Mouse (Mus musculus) heart, postnatal 0 days (tissue): ENCODE results near the gene Creb3. TPM values are rescaled to one million over a fixed set of nuclear protein-coding genes. Genes with fewer than 3 reads are reported as not detected.
A peak's percentile ranks its signal among the peaks of the same experiment; 100 is the strongest.
"Not testable (repeated sequence)": the region's sequence is repeated elsewhere in the genome, so short reads cannot be mapped to it uniquely, and the experiment has no call there.

Experiments used
- ATAC-seq: fragments of 200-750 bp; cut with Nextera tagmentation; 2 replicates; pipeline ENCODE4 v1.8.0; 2017; ENCODE audit warnings: low read depth, moderate number of reproducible peaks, moderate library complexity; ENCODE audit not compliant: insufficient read depth
- DNase-seq: peaks from one replicate; pipeline ENCODE4 v3.0.0-alpha.2; 2016; ENCODE audit warnings: low spot score
- H3K27ac ChIP-seq: fragments of 300-500 bp; sonication (generic); 2 replicates; pipeline ENCODE4 v1.5.1; 2014; ENCODE audit warnings: low read depth, mild to moderate bottlenecking
- H3K27me3 ChIP-seq: fragments of 300-500 bp; sonication (generic); 2 replicates; pipeline ENCODE4 v1.6.1; 2014; ENCODE audit warnings: low read length, mixed read lengths; ENCODE audit not compliant: control insufficient read depth, insufficient read depth
- H3K36me3 ChIP-seq: fragments of 300-500 bp; sonication (generic); replicated peaks from 2 replicates; pipeline ENCODE4 v1.6.1; 2014; ENCODE audit warnings: low read length, mixed read lengths; ENCODE audit not compliant: control insufficient read depth, insufficient read depth
- H3K4me1 ChIP-seq: fragments of 300-500 bp; sonication (generic); 2 replicates; pipeline ENCODE4 v1.6.1; 2014; ENCODE audit warnings: antibody characterized with exemption; ENCODE audit not compliant: control insufficient read depth, insufficient read depth
- H3K4me2 ChIP-seq: fragments of 300-500 bp; sonication (generic); 2 replicates; pipeline ENCODE4 v1.6.1; 2014; ENCODE audit warnings: low read depth, mild to moderate bottlenecking, low read length, moderate library complexity
- H3K4me3 ChIP-seq: fragments of 300-500 bp; sonication (generic); 2 replicates; pipeline ENCODE4 v1.5.1; 2014; ENCODE audit warnings: low read depth, low read length
- H3K9ac ChIP-seq: fragments of 300-500 bp; sonication (generic); replicated peaks from 2 replicates; pipeline ENCODE4 v1.6.1; 2014; ENCODE audit warnings: low read depth, low read length, mixed read lengths
- H3K9me3 ChIP-seq: fragments of 300-500 bp; sonication (generic); replicated peaks from 2 replicates; pipeline ENCODE4 v1.6.1; 2016; ENCODE audit warnings: low read length; ENCODE audit not compliant: control insufficient read depth
- CTCF ChIP-seq: IDR thresholded peaks from 2 replicates; pipeline ENCODE4 v1.5.1; 2016; ENCODE audit warnings: antibody characterized with exemption, control low read depth, low read depth
- EP300 ChIP-seq: IDR thresholded peaks from 2 replicates; pipeline ENCODE4 v1.6.1; 2016; ENCODE audit warnings: antibody characterized with exemption, low read depth
- WGBS: fragments of 180-500 bp; shearing (Covaris S2); extraction: QIAGEN DNeasy Blood & Tissue Kit; methylation state at CpG from one replicate; pipeline ENCODE4 v1.1.7; 2014; 5-methylcytosine and 5-hydroxymethylcytosine counted together
- polyA plus RNA-seq: library from polyadenylated mRNA; unstranded; fragments of >200 nt; fragmentation: Nextera tagmentation; extraction: Ambion mirVana; gene quantifications from 2 replicates; pipeline ENCODE4 v1.2.1, GENCODE M21; 2015
- total RNA-seq: library from RNA; depleted of rRNA; stranded (reverse); fragments of >200 nt; gene quantifications from 2 replicates; pipeline ENCODE4 v1.2.3, GENCODE M21; 2014; ENCODE audit warnings: low replicate concordance

Gene Creb3
- total and polyA plus RNA-seq, 2 experiments from 2014 or later = 46.3 to 49.1 TPM

GRCm38 (mm10) chr4:43549055-43549454 is 13.1 kb upstream of the Creb3 start:
- Histone ChIP-seq H3K36me3 (peaks cover 100% of the 10 kb centered on the region), H3K4me1 (no peaks in the 10 kb centered on the region), H3K27ac (no peak overlapping the region), H3K4me3 (no peak overlapping the region), H3K9ac (no peak overlapping the region), H3K27me3 (no peaks in the 10 kb centered on the region), H3K9me3 (no peaks in the 10 kb centered on the region), H3K4me2 (no peak overlapping the region)
- ATAC-seq = no peak
- TF ChIP-seq CTCF (no peak), EP300 (no peak)
- no peak for DNase-seq
- 86% methylated on average over 12 of the region's 12 CpGs for WGBS

GRCm38 (mm10) chr4:43551854-43552253 is 10.3 kb upstream of the Creb3 start:
- not testable (repeated sequence) for H3K27me3 ChIP-seq, H3K4me1 ChIP-seq, H3K27ac ChIP-seq, H3K4me3 ChIP-seq, ATAC-seq, H3K9ac ChIP-seq, DNase-seq, H3K9me3 ChIP-seq, H3K4me2 ChIP-seq
- 75% methylated on average over 6 of the region's 6 CpGs for WGBS
- H3K36me3 ChIP-seq = peaks cover 100% of the 10 kb centered on the region

GRCm38 (mm10) chr4:43552437-43552836 is 9.7 kb upstream of the Creb3 start:
- Histone ChIP-seq H3K9ac (no peak overlapping the region), H3K27me3 (no peaks in the 10 kb centered on the region), H3K36me3 (peaks cover 98% of the 10 kb centered on the region), H3K27ac (no peak overlapping the region), H3K4me2 (no peak overlapping the region), H3K9me3 (no peaks in the 10 kb centered on the region), H3K4me3 (no peak overlapping the region), H3K4me1 (peaks cover 8% of the 10 kb centered on the region)
- TF ChIP-seq EP300 (no peak), CTCF (no peak)
- no peak for DNase-seq
- no peak for ATAC-seq
- WGBS = 96% methylated on average over 5 of the region's 5 CpGs

GRCm38 (mm10) chr4:43553891-43554290 is 8.2 kb upstream of the Creb3 start:
- TF ChIP-seq EP300 = no peak
- no peak for ATAC-seq

GRCm38 (mm10) chr4:43555926-43556325 is 6.2 kb upstream of the Creb3 start:
- Histone ChIP-seq H3K36me3 (peaks cover 63% of the 10 kb centered on the region), H3K9ac (no peak overlapping the region), H3K4me3 (no peak overlapping the region), H3K4me2 (no peak overlapping the region), H3K4me1 (peaks cover 41% of the 10 kb centered on the region), H3K9me3 (no peaks in the 10 kb centered on the region), H3K27ac (no peak overlapping the region), H3K27me3 (no peaks in the 10 kb centered on the region)
- DNase-seq (no peak), ATAC-seq (no peak)
- TF ChIP-seq EP300 (no peak), CTCF (no peak)
- 90% methylated on average over 7 of the region's 7 CpGs for WGBS

More at GRCm38 (mm10) chr4:43553891-43554290, 8.2 kb upstream of the Creb3 start:
- H3K4me2 ChIP-seq = no peak overlapping the region
- peaks cover 83% of the 10 kb centered on the region for H3K36me3 ChIP-seq
- H3K27ac ChIP-seq = no peak overlapping the region
- DNase-seq = no peak
- H3K4me3 ChIP-seq = no peak overlapping the region
- no peaks in the 10 kb centered on the region for H3K9me3 ChIP-seq
- no peak overlapping the region for H3K9ac ChIP-seq
- no peaks in the 10 kb centered on the region for H3K27me3 ChIP-seq
- peaks cover 22% of the 10 kb centered on the region for H3K4me1 ChIP-seq

- peaks cover 44% of the 10 kb centered on the region for H3K4me1 ChIP-seq
- H3K9me3 ChIP-seq = no peaks in the 10 kb centered on the region
- peak overlapping the region; percentile 99 for H3K27ac ChIP-seq
- DNase-seq (peak; percentile 32), ATAC-seq (no peak; the same call in 1 of the 2 replicates)
- H3K36me3 ChIP-seq = peaks cover 41% of the 10 kb centered on the region
- H3K9ac ChIP-seq = peak overlapping the region; percentile 7; the same call in 1 of the 2 replicates
- WGBS = 2% methylated on average over 5 of the region's 5 CpGs
- peak overlapping the region; percentile 81 for H3K4me2 ChIP-seq
- no peaks in the 10 kb centered on the region for H3K27me3 ChIP-seq
- H3K4me3 ChIP-seq = peak overlapping the region; percentile 26
- TF ChIP-seq EP300 (peak; percentile 50; the same call in 1 of the 2 replicates), CTCF (no peak)
Measured at GRCm38 (mm10) chr4:43558028-43558630, 4.0 kb upstream of the Creb3 start.
